Mouse (Mus musculus) forelimb bud, embryonic 11.5 days (tissue): ENCODE results near the gene Ppp1r18.

ENCODE experiments used
- DNase-seq: peaks from one replicate; pipeline ENCODE4 v3.0.0-alpha.2; 2012; ENCODE audit warnings: low read depth, low spot score

Ppp1r18 gene

DNA sequence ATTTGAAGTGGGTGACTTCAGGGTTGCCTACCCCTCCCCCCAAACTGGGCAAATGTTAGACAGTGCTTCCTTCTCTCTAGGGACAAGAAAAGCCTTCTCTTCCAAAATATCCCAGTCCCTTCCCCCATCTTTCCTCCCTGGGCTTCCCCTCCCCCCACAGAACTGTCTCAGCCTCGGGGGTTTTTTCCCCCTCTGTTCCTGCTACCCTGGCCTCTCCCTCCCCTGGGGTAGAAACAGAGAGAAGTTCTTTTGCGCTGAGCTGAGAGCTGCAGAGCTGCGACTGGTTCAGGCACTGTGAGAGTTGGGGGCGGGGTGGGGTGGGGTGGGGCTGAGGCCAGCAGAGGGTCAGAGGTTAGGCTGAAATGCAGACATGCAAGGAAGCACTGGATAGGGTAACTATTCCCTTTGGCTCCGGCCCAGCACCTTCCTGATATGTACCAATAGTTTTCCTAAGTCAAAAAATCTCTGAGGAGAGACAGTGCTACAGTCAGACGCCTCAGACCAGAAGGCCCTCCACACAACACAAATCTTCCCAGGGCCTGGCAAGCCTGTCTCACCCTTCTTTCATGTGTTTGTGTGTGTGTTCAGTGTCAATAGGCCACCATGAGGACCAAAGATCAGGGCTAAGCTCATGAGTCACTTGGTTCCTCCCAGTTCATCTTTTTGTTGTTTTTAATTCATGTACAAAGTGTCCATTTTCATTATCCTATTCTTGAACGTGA is 4.1 kb downstream of the Ppp1r18 start:
- no peak for DNase-seq

DNA sequence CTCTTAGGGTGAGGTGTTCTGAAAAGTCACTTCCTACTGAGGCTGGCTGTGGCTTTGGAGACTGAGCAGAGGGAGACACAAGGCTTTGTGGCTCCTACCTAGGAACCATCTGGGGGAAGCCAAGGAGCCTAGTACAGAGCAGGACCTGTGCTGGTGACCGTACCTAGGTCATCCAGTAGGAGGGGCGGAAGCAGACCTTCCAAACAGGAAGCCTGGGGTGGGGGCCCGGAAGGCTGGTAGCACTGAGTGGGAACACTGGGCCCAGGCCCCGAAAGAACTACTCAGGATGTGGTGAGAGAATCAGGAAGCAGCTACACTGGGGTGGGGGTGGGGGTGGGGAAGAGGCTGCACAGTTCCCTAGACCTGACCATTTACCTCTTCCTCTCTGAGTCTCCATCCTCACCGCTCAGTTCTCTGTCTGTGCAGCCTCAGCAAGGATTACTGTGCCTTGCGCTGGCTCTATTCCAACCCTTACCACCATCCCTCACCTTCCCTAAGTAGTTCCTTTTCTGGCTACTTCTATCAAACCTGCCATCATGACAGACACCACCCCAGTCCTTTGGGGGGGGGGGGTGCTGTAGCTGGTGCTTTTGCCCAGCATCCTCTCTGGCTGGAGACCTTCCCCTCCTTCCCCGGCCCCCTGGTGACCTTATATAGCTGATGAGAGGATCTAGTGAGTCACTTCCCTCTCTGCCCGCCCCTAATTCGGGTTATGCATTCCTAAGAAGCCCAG is 4.9 kb downstream of the Ppp1r18 start:
- DNase-seq, result no peak

DNA sequence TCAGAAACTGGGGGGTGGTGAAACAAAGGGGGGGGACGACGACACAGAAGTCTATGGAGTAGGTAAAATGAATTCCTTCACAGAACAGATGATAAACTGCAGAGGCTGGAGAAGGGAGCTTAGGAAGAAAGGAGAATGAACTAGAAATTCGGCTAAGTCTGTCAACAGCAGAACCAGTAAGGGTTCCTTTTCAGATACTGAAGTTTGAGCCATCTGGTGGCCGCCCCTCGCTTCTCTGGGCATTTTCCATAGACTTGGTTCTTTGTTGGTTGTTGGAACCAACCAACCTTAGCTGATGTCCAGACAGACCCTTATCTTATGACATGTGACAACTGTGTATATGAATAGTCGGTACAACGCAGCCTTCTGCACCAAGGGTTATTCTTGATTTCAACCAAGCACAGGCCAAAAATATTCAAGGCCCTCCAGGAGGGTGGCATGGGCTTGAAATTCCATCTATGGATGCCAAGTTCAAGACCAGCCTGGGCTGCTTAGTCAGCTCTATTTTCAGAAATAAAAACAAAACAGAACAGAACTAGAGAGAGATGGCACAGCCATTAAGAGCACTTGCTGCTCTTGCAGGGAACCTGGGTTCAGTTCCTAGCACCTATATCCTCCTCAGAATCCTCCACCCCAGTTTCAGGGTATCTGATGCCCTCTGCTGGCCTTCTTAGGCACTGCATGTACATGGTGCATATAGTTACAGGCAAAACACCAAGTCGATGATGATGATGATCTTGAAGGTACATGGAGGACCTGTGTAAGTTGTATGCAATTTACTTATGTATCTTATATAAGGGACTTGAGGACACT is 5.7 kb downstream of the Ppp1r18 start:
- no peak for DNase-seq

DNA sequence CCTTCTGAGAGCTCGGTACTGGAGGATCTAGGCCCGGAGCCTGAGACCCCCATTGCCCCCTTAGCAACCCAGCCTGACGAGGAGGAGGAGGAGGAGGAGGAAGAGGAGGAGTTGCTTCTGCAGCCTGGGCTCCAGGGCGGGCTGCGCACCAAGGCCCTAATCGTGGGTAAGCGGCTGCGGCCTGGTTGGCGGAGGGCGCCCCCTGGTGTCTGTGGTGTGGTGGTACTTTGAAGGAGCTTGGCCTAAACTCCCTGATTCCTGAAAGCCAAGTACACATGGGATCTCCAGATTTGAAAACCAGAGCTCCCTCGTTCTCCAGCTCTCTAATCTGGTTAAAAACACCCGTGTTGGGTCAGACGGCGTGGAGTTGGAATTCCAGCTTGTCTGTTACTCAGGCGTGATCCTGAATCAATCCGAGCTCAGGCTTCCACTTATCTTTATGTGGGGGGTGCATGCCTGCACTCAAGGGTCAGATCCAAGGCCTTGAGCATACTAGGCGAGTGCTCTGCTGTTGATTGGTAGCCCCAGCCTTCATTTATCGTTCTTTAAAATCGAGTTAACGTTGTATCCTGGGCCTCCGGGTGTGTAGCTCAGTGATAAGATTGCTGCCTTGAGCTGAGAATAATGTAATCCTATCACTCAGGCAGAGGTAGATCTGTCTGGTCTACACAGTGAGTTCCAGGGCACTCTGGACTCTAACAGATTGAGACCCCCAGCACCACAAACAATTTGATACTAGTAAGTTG is 8.6 kb downstream of the Ppp1r18 start:
- DNase-seq, result peak; percentile 79

DNA sequence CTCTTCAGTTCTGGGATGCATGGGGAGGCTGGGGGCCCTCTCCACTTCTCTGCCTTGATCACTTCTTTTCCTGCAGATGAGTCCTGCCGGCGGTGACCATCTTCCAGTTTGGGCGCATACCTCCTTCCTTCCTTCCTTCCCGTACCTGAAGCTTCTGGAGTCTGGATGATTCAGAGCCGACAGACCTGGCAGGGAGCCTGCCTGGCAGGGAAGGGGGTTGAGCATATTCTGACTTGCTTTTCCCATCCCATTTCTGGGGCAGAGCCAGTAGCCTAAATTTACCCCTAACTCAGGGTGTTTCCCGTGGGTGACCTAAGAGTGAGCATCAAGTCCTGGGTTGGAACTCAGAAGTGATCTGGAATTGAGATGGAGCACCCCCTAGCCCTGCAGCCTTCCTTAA is 9.3 kb downstream of the Ppp1r18 start:
- no peak for DNase-seq

DNA sequence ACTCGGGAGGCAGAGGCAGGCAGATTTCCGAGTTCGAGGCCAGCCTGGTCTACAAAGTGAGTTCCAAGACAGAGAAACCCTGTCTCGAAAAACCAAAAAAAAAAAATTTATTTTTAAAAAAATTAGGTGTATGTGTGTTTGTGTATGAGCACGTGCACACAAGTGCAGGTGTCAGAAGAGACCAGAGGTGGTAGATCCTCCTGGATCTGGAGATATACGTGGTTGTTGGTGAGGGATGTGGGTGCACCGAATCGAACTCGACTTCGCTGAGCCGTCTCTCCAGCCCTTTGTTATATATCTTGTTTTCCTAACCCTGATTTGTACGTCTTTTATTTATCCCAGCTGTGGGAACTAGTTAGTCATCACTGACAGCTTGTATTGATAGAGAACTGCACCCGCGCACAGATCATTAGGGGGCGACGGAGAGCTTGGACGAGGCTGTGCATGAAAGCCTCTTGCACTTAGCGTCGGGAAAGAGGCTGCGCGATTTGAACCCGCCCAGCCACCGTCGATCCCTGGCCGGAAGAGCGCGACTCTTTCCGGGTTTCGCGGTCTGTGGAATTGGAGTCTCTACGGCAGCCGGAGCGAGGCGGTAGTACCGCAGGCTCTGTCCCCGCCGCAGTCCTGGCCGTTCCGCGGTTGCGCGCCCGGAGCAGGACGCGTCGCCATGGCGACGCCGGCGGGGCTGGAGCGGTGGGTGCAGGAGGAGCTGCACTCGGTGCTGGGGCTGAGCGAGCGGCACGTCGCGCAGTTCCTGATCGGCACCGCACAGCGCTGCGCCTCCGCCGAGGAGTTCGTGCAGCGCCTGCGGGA is 14.1 kb downstream of the Ppp1r18 start, which contains the start of gene Dhx16:
Gene Dhx16, plus strand, starts transcription at position 575 of the 813 bp plus-strand sequence.
- DNase-seq, result peak; percentile 95

DNA sequence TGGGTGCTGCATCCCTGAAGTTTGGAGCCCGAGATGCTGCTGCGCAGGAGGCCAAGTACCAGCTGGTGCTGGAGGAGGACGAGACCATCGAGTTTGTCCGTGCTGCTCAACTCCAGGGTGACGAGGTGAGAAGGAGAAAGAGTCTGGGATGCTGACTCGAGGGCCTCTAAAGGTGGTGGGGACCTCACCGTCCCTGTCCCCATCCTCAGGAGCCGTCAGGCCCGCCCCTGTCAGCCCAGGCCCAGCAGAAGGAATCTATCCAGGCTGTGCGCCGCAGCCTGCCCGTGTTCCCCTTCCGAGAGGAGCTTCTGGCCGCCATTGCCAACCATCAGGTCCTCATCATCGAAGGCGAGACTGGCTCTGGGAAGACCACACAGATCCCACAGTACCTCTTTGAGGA is 17.5 kb downstream of the Ppp1r18 start:
- DNase-seq, result no peak

GRCm38 (mm10) chr17:35883777-35884176 is 18.4 kb downstream of the Ppp1r18 start:
- DNase-seq, result no peak

GRCm38 (mm10) chr17:35887725-35888124 is 22.3 kb downstream of the Ppp1r18 start:
- DNase-seq, result no peak

GRCm38 (mm10) chr17:35896781-35897643 is 31.6 kb downstream of the Ppp1r18 start, which contains the start of gene 2310061I04Rik:
Gene 2310061I04Rik (minus strand): TSS chr17:35897431.
- peak; percentile 93 for DNase-seq

DNA sequence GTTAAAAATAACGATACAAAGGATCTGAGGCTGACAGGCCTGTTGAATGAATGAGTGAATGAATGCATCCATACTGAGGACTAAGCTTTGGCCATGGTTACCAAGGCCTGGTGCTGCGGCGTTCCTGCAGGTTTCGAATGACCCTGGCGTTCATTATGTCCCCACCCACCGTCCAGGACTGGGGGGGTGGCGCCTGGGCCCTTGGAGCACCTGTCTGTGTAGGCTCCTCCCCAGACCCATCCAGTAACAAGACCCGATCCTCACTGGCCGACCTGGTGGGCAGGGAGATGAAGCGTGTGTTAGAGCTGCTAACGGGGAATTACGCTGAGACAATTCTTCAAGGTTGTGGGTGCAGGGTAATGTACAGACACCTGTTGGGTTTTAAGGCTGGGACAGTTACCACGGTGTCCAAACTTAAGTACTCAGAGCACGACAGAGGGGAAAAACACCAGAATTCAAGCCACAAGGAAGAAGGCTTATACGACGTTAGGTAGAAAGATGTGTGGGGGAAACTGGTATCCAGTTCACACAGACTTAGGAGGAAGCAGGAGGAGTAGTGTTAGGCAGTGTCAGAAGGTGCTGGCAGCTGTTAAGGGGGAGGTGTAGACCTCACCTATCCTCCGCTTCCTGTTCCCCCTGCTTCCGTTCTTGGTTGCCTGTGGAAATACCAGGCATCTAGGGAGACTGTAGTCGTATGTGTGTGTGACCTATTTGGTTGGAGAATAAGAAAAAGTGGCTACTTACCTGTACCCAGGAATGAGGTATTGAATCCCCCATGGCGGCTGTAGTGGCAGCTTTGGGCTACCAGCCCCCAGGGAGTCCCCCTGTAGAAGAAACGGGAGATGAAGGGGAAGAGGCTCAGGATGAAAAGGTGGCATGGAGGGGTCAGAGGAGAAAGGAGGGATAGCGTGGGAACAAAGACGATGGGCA is 32.5 kb downstream of the Ppp1r18 start:
- no peak for DNase-seq

- DNase-seq, result no peak
Measured at GRCm38 (mm10) chr17:35900636-35901035, 35.2 kb downstream of the Ppp1r18 start.

DNA sequence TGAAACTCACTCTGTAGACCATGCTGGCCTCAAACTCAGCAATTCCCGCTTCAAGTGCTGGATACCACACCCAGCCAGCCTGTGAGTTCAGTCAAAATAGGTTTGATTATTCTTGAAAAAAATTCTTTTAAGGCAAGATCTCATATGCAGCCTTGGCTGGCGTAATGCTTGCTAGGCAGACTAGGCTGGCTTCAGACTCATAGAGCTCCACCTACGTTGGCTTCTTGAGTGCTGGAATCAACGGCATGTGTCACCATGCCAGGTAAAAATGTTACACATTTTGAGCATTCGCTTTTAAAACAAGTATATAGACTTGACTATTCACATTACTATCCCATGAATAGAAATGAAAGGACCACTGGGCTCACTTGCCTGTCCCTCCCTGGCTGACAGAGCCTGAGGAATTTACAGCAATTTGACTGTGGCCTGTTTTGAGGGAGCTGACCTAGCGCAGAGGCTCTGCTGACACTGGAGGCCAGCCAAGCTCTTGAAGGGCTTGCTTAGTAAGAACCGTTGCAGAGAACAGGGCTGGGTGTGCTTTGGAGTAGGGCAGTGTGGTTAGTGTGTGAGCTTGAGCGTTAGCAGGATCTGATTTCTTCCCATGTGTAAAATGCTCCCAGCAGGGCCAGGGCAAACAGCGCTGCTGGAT is 38.1 kb downstream of the Ppp1r18 start:
- DNase-seq, result no peak

- no peak for DNase-seq
Measured at GRCm38 (mm10) chr17:35903992-35904355, 38.6 kb downstream of the Ppp1r18 start.

- no peak for DNase-seq
Measured at GRCm38 (mm10) chr17:35905587-35905986, 40.2 kb downstream of the Ppp1r18 start.

GRCm38 (mm10) chr17:35907609-35908008 is 42.2 kb downstream of the Ppp1r18 start:
- no peak for DNase-seq

- no peak for DNase-seq
Measured at GRCm38 (mm10) chr17:35909186-35909918, 44.0 kb downstream of the Ppp1r18 start.
